Mouse (Mus musculus) lung, postnatal 25 days (tissue): ENCODE results near the gene Napsa.

ENCODE experiments used
- DNase-seq: peaks from one replicate; pipeline ENCODE4 v3.0.0; 2022; ENCODE audit warnings: low spot score

Napsa gene

GRCm38 (mm10) chr7:44596996-44597538 is 24.9 kb downstream of the Napsa start:
- no peak for DNase-seq

DNA sequence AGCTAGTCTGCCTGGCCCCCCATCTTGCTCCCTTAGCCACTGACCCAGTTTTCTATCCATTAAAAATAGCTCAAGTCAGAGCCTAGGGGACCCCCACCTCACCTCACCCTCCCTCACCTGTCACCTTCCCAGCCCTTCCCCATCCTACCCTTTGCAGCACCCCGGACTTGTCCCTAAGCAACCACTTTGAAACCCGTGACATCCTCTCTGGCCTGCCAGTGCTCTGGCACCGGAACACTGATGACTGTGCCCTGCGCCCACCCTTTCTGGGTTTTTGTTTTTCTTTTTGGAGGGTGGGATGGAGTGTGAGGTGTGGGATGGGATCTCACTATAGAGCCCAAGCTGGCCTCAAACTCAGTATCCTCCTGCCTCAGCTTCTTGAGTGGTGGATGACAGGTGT is 25.5 kb downstream of the Napsa start:
- no peak for DNase-seq

DNA sequence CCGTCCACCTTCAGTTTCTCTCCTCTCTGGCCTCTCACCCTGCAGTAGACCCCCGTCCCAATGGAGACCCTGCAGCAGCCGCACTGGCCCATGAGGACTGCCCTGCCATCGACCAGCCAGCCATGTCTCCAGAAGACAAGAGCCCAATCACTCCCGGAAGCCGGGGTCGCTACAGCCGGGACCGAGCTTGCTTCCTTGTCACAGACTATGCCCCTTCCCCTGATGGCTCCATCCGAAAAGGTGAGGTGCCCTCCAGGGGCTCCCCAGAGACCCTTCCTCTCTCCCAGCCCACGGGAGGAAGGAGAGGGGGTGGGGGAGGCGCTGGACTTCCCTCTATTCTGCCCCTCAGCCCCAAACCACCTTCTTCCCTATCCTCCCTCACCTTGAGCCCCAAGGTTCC is 26.2 kb downstream of the Napsa start:
- DNase-seq = no peak

DNA sequence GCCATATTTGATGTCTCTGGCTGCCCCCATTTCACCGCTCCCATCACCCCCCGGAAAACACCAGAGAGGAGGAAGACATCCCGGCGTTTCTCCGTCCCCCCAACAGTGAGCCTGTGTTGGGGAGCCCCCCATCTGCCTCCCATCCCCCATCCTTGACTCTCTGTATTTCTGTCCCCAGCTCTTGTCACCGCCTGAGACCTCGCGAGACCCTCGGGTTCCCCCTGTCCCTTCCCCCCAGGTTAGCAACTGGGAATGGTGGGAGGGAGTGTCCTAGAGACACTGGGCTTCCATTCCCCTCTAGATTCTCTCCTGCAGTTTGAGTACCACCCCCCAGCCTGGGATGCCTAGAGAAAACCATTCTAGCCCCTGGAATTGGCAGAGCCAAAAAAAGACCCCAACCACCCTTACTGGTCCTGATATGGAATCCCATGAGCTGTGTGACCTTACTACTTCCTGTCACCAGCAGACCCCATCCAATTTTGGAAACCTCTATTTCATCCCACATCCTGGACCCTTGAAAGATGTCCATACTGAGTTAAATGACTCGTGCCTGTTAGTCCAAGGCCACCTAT is 28.6 kb downstream of the Napsa start:
- no peak for DNase-seq

- no peak for DNase-seq
These were observed 29.5 kb downstream of the Napsa start for GRCm38 (mm10) chr7:44601646-44602045.

- no peak for DNase-seq
These were observed 30.3 kb downstream of the Napsa start for GRCm38 (mm10) chr7:44602443-44602842.

- no peak for DNase-seq
These were observed 31.1 kb downstream of the Napsa start for GRCm38 (mm10) chr7:44603186-44603855.

DNA sequence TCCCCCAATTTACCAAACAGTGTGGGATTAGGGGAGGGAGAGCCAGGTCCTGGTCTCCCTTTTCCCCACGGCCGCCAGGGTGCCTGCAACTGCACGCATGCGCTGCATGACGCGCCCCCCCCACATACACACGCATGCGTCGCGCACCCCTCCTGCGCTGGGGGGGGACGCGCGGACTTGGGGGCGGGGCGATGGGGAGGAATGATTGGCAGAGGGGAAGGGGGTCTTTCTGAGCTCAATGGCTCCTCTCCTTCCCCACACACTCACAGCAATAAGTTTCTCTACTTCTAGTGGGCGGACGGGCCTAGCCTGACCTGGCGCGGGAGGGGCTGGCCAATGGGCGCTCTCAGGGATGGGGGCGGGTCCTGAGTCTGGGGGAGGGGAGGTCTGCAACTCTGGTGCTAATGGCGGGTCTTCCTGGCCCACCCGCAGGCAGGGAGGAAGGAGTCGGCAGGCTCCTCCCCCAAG is 32.0 kb downstream of the Napsa start:
- no peak for DNase-seq

- no peak for DNase-seq
These were observed 32.4 kb downstream of the Napsa start for GRCm38 (mm10) chr7:44604619-44605018.

GRCm38 (mm10) chr7:44605436-44605835 is 33.3 kb downstream of the Napsa start:
- DNase-seq = no peak

GRCm38 (mm10) chr7:44606171-44606901 is 34.2 kb downstream of the Napsa start:
- DNase-seq = peak; percentile 81

GRCm38 (mm10) chr7:44612192-44612591 is 40.0 kb downstream of the Napsa start:
- DNase-seq = no peak

DNA sequence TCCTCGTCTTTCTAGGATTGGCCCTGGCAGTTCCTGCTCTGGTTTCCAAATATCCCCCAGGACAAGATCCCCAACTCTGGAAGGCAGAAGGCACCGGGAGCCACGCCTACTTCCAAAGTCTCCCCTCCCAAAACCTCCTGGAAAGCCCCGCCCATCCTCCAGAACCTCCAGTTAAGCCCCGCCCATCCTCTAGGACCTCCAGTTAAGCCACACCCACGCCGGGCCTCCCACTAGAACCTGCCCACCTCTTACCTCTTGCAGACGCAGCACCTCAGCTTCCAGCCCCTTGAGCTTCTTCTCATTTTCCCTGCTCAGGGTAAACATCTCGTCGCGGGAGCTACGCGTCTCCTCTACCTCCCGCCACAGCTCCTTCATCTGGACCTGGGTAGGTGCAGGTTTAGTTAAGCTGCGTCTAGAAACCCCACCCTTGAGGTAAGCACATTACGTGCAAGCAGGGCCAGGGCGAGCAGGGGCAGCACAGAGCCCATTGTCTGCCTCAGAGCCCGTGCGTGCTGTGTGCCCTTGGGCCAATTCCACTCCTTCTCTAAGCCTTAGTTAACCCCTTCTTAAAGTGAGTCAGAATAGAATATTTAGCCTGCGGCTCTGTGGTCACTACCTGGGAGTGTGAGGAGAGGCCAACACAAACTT is 42.0 kb downstream of the Napsa start:
- DNase-seq = peak; percentile 48

- no peak for DNase-seq
These were observed 43.1 kb downstream of the Napsa start for GRCm38 (mm10) chr7:44615309-44615708.

- DNase-seq = no peak
These were observed 43.8 kb downstream of the Napsa start for GRCm38 (mm10) chr7:44615987-44616386.

DNA sequence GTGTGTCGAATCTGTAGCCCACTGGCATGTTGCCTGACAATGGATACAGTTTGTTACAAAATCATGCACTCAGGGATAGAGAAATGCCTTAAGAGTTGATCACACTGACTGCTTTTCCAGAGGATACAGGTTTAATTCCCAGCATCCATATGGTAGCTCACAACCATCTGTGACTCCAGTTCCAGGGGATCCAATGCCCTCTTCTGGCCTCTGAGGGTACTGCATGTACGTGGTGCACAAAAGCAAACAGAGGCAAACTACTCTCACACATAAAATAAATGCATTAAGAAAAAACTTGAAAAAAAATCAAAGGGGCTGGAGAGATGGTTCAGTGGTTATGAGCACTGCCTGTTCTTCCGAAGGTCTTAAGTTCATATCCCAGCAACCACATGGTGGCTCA is 44.9 kb downstream of the Napsa start:
- no peak for DNase-seq

- DNase-seq = no peak
These were observed 51.7 kb downstream of the Napsa start for GRCm38 (mm10) chr7:44623714-44624542.

DNA sequence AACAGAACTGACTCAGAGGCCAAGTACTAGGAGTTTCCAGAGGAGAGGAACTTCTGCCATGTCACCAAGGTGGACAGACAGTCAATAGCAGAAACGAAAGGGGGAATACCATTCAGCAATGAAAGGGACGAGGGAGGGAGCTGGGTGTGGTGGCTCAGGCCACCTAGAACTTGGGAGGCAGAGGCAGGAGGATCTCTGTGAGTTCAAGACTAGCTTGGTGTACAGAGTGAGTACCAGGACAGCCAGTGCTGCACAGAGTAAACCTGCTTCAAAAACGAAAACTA is 52.3 kb downstream of the Napsa start:
- DNase-seq = no peak

DNA sequence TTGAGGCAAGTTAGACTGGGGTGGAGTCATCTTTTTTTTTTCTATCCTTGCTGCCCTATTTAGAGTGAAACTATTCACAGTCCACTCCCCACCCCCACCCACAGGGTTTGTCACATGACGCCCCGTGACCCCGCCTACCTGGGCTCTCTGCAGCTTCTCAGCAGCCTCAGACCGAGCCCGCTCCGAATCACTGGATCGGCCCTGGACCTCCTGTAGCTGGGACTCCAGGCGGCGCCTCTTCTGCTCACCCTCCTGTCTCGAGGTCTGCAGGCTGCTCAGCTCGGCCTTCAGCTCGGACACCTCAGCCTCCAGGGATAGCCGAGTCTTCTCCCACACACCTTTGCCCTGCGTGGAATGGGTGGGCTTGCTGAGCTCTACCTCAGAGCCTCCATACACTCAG is 52.6 kb downstream of the Napsa start:
- no peak for DNase-seq

DNA sequence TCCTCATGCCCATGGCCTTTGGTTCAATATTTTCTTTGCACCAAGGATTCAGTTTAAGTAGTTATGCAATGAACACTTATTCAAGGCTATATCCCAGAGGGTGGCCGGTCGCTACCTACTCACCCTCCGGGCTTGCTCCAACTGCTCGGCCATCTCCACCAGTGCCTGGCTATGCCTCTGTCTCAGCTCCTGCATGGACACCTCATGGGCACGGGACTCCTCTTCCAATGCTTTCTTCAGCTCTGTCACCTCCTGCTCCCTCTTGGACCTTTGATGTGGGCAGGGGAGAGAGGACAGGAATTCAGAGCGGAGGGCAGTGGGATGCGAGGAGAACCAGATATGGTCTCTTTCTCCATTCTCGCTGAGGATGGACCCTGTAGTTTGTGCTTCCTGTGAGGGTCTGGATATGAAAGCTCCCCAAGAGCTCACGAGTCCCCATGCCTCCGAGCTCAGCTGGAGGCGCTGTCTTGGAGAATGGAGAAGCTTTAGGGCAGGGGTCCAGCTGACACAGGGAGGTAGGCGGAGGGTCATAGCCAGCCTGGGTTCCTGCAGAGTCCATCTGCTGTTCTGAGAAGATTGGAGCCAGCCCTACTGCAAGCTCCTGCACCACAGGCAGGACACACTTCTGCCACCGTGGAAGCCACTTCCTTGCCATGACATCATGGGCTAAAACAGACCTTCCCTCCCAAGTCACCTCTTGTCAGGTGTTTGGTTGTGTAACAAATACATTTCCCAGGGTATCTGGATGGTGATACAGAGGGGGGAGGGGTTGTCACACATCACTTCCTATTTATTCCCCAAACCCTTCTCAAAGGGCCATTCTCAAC is 53.3 kb downstream of the Napsa start:
- no peak for DNase-seq

GRCm38 (mm10) chr7:44626068-44626385 is 53.8 kb downstream of the Napsa start:
- no peak for DNase-seq
